Mouse (Mus musculus) frontal cortex, postnatal 14 days (tissue): ENCODE measurements at regions not wholly inside any gene's neighbourhood (a gene's known extent, or its start where the extent isn't known, plus 50 kb on each side); places are given as distances from the start of the nearest gene placed in this dataset.

Source experiments
- DNase-seq, 2 experiments: peaks; one replicate each; pipeline ENCODE4 v3.0.0; 2022; ENCODE audit warnings: low spot score in 2 of 2

GRCm38 (mm10) chrX:143462632-143463031 lies 55.8 kb upstream of the Pak3 start:
- DNase-seq = peak in 1 of 2 experiments; percentile 8

GRCm38 (mm10) chrX:143448636-143449346 lies 54.7 kb upstream of the Chrdl1 start:
- DNase-seq = no peak

- DNase-seq = peak in 1 of 2 experiments; percentile 30
Observed at GRCm38 (mm10) chrX:143444581-143444980, 50.5 kb upstream of the Chrdl1 start.
